Mouse (Mus musculus): ENCODE results near the gene Stam2.

Stam2 gene

DNA sequence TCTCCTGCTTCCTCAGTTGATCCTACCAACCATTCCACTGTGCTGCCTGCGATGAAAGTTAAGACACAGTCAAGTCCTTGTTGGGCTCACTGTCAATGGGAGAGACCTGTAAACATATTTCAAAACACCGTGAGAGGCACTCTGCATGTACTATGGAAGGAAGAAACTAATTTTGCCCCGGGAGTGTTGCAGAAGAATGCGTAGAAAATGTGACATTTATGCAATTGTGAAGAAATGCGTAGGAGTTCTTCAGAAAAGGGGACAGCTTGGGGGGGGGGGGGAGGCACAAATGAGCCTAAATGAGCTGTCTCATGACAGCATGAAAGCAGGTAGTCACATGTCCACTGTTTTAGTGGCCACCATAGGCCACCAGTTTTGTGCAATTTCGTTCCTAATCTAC is 90.5 kb downstream of the Stam2 start:
- no peak for DNase-seq (ENCODE audit: low spot score)

DNA sequence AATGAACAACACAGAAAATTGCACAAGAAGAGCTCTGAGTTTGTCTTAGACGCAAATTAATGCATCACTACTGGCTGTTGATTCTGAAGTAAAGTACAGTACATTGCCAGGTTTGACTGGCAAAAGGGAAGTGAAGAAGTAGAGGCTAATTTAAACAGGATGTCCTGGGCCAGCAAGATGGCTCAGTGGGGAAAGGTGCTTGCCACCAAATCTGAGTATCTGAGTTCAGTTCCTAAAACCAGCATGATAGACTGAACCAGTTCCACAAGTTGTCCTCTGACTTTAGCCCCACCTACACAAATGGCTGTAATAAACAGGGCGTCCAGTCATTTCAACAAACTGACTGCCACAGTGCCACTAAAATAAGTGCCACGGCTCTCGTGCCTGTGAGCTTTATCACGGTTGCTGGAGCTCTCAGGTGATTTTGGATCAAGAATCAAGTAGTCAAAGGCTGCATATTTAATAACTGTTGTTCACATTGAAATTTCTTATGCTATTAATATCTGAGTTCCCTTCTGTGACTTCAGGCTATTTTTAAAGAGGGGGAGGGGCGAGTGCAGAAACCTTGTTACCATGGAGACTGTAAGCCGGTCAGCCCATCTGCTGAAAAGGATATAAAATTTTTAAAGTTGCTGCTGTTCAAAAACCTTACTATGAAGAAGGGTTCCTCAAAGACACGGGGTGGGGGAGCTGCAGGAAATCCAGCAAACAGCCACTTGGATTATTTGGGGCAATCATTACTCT is 94.7 kb downstream of the Stam2 start:
- no peak for DNase-seq (ENCODE audit: low spot score)

DNA sequence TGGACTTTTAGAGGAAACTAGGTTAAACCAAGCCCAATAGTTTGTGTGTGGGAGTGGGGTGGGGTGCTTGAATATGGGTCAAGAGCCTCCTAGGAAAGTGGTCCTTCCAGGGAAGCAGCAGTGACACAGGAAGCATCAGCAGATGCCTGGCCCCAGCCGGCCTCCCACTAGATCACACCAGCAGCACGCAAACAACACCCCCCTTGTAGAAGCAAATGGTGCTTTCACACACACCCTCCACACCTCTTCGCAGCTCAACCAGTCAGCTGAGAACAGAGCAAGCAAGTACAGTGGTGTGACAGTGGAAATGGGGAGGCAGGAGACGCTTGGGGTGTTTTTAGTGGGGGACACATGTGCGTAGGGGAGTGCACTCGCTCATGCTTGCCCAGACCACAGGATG is 98.4 kb downstream of the Stam2 start:
- no peak for DNase-seq (ENCODE audit: low spot score)

All from yolk sac, embryonic 10.5 days (tissue).